Mouse (Mus musculus) thymus, adult 18-20 months (tissue): ENCODE data around the gene Kazald1.

Experiments used
- DNase-seq, 2 experiments: peaks; one replicate each; pipeline ENCODE4 v3.0.0; 2022; ENCODE audit warnings: mixed read lengths in 2 of 2

Kazald1 gene

DNA sequence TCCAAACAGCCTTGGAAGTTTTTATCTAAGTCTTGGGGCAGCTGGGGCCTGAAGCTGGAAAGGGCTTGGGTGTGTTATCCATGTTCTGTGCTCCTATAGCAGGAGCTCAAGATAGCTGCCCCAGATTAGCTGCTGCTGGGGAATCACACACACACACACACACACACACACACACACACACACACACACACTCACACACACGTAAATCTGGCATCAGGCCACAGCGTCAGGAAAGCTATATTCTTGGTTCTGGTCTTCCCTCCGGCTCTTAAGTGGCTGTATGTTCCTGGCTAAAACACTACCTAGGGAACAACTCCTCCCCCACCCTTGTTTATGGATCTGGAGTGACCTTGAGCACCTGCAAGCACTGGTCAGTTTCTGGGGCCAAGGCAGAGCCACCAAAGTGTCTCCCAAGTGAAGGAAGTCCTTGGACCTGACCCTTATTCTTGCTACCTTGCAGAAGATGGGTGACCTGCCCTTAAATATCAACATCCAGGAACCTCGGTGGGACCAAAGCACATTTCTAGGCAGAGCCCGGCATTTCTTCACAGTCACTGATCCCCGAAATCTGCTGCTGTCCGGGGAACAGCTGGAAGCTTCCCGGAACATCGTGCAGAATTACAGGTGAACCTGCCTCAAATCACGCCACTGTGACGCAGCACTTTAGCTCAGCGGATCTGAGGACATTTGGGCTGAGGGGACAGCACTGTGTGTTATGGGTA lies 26.2 kb upstream of the Kazald1 start:
- no peak for DNase-seq

GRCm38 (mm10) chr19:45049523-45049922 lies 25.5 kb upstream of the Kazald1 start:
- DNase-seq, result no peak

GRCm38 (mm10) chr19:45053451-45053850 lies 21.6 kb upstream of the Kazald1 start:
- DNase-seq, result no peak

GRCm38 (mm10) chr19:45054892-45055690 lies 19.9 kb upstream of the Kazald1 start:
- DNase-seq, result no peak

- no peak for DNase-seq
These were observed 18.7 kb upstream of the Kazald1 start for GRCm38 (mm10) chr19:45056364-45056763.

DNA sequence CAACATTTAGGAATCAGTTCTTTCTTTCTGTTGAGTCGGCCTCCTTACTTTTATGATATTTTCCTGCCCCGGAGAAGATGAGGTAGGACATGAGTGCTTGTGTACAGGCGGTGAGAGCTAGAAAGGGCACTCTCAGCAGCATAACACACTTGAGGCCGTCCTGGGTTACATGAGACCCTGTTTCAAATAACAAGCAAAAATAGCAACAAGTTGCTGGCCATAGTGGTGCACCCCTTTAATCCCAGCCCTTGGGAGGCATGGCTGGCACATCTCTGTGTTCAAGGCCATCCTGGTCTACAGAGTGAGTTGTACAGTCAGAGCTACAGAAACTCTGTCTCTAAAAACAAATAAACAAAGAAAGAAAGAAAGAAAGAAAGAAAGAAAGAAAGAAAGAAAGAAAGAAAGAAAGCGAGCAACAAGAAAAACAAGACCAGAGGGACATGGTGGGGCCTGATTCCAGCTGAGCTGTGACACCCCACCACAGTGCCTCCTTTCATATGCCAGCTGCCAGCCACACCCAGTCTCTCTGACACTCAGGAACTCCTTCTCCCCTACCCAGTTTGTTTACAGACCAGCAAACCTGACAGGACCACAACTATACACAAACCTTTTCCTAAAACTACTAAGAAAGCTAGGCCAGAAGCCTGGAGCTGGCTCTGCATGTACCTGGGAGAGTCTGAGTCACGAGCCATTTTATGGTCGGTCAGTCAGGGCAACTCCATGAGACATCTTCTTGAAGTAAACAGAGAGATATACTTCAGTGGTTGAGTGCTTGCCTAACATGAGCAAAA lies 17.9 kb upstream of the Kazald1 start:
- DNase-seq, result peak in 1 of 2 experiments; percentile 53

DNA sequence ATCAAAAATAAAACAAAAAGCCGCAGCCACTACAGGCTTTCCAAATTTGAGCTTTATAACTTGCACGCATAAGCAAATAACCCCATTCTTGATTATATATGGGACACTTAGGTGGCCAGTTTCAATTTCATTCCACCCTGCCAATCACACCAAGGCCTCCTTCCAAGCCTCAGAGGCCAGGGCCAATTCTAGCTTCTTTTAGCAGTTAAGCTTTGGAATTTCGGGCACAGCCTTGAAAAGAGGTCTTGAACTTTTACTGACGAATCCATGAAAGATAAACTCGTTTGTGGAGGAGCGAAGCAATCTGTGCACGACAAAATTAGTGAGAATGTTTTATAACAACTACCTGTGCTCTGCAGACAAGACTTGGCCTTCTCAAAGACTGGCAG lies 17.3 kb upstream of the Kazald1 start:
- no peak for DNase-seq

GRCm38 (mm10) chr19:45058113-45058839 lies 16.8 kb upstream of the Kazald1 start:
- DNase-seq, result peak; percentile 78 to 89

DNA sequence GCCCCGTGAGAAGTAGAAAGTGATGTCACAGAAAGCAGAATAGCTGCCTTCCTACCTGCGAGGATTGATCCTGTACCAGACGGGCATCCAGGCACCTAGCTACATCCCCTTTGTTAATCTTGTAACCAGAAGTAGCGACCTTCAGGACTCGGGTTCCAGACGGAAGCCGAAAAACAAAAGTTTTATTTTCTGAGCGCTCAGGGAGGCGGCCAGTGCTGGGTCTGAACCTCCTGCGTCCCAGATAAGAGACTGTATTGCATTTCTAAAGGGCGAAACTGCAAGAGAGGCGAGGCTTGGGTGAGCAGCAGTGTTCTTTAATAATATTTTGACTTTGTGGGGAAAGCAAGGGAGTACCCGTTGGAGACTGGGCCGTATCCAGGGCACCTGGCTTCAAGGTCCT lies 16.2 kb upstream of the Kazald1 start:
- no peak for DNase-seq

DNA sequence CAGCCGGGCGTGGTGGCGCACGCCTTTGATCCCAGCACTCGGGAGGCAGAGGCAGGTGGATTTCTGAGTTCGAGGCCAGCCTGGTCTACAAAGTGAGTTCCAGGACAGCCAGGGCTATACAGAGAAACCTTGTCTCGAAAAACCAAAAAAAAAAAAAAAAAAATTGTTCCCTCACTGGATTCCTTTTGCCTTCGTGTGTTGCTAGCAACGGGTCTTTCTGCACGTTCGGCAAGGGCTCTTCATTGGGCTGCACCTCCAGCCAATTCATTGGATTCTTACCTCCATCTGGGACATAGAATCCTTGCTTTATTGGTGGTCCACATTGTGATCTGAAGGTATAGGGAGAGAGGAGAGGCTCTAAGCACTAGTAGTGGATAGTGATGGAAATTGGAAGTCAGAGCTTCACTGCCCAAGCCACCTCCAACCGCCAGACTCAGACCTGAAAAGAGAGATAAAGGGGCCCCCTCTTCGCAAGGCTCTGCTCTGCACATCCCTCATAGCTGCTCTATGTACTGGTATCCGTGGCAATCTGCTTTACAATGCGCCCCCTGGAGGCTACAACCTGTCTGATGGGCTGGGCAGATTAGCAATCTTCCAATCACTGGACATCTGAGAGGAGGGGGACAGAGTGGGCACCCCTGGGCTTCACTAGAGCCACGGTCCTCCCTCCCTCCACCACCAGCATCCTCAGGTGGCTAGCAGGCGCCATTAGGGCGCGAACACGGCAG lies 11.3 kb upstream of the Kazald1 start:
- no peak for DNase-seq

DNA sequence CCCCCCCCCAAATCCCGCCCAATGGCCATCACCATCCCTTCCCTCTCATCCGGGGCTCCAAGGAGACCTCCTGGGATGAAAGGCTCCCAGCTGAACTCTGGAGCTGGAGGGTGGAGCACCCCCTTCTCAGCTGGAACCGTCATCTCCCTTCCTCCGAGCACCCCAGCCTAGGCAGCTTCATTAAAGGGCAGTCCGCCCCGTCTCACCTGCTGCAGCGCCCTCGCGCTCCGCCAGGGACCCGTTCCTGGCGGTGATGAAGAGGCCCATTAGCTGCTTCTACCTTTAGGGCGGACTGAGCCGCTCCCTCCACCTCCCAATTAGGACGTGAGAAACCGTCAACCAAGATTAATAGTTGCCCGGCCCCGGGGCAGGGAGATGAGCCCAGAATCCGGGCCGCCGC lies 9.8 kb upstream of the Kazald1 start:
- no peak for DNase-seq

- DNase-seq, result no peak
These were observed 7.9 kb upstream of the Kazald1 start for GRCm38 (mm10) chr19:45067170-45067569.

DNA sequence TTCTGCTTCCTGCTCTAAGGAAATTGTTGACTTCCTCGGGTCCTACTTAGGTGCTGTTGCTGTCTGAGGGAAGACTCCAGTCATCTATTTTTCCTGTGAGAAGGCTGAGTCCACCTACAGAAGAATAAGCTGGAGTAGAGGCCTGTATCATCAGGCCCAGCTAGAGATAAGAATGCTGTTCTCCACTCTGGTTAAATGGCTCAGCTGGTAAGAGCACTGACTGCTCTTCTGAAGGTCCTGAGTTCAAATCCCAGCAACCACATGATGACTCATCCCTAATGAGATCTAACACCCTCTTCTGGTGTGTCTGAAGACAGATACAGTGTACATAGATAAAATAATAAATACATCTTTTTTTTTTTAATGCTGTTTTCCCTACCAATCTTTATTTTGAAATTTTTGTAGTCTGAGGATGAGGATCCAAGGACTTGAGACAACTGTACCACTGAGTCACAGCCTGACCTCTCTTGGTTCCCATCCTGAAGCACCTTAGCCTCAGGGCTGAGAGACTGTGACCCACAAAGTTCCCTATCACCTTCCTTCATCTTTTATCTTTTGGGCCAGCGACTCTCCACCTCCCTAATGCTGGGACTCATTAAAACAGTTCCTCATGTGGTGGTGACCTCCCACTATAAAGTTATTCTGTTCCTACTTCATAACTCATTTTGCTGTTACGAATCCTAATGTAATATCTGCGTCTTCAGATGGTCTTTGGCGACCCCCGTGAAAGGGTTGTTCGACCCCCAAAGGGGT lies 7.1 kb upstream of the Kazald1 start:
- no peak for DNase-seq

DNA sequence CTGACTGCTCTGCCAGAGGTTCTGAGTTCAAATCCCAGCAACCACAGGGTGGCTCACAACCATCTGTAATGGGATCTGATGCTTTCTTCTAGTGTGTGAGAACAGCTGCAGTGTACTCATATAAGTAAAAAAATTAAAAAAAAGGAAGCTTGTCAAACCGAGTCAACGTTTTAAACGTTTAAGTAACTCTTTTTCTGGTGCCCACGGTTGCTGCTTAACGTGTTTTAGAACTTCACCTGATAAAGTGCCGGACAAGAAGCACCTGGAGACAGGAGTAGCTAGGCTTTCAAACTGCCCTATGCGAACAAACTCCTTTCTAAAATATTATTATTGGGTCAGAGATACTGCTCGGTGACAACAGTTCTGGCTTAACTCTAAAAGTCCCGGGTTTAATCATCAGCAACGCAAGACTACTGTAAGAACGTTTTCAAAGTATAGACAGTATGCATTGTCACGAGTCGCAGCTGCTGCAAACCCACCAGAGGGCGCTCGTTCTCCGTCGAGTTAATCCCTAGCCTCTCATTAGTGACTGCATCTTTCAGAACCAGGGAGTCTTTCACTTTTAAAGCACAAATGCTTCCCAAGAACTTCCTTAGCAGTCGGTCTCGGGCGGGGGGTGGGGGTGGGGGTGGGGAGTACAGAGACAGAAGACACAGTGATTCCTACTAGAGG lies 1.0 kb upstream of the Kazald1 start:
- peak; percentile 63 to 64 for DNase-seq

DNA sequence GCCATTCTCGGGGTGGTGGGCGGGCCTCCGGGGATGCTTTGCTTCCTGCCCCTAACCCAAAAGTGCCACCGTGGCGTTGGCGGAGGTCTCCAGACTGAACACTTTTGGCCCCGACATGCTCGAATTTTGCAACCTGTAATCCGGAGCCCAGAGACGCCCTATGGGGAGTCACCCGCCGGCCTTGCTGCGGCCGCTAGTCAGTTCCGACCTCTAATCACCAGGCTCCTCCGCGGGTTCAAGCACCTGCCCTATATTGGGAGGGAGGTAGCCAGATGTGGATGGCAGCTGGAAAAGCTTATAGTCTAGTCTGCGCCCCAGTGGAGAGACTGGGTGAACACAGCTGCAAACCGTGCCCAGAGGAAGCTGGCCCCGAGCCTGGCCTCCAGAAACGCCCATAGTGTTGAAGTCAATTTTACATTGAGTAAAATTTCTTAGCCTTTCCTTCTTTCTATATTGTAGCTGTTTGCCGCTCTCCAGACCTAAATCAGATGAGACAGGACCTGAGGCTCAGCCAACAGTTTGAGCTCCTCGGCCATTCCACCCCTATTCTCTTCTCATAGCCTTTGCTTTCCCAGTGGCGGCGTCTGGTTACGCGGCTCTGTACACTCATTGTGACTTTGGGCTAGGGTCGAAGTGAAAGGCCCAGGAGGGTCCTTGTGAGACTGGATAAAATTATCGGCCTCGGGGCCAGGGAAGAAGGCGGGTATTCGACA lies 438 bp downstream of the Kazald1 start:
- DNase-seq, result no peak

GRCm38 (mm10) chr19:45076036-45076575 lies 1.1 kb downstream of the Kazald1 start:
- no peak for DNase-seq

DNA sequence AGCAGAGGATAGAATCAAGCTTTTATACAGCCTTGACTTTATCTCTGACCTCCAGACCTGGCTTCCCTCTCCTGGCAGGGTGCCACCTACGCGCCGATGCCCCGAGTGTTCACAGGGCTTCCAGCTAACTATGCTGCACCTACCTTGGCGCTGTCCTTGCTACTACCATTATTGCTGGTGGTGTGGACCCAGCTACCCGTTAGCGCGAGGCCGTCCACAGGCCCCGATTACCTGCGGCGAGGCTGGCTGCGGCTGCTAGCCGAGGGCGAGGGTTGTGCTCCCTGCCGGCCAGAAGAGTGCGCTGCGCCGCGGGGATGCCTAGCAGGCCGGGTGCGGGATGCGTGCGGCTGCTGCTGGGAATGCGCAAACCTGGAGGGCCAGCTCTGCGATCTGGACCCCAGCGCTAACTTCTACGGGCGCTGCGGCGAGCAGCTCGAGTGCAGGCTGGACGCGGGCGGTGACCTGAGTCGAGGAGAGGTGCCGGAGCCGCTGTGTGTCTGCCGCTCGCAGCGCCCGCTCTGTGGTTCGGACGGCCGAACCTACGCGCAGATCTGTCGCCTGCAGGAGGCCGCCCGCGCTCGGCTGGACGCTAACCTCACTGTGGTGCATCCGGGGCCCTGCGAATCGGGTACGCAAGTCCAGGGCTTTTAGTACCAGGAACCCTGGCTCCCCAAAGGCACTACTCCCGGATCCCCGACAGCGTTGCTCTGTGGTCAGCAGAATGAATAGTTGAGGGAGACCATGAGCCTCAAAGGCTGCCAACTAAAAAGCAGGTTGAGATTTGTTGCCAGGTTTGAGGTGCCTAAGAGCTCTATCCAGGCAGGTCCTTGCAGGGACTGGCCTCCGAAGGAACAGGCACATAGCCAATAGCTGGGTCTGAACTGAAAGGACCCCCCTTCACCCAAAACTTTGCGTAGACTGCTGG lies 1.8 kb downstream of the Kazald1 start:
- DNase-seq, result no peak
